Mouse (Mus musculus) heart, embryonic 11.5 days (tissue): ENCODE measurements around the gene Rrad. TPM values are rescaled to one million over a fixed set of nuclear protein-coding genes. Genes with fewer than 3 reads are reported as not detected.

Experiments used
- ATAC-seq: fragments of 200-750 bp; cut with Nextera tagmentation; replicated peaks from 2 replicates; pipeline ENCODE4 v1.8.0; 2017; ENCODE audit warnings: moderate library complexity; ENCODE audit not compliant: insufficient number of reproducible peaks, low FRiP score, low TSS enrichment
- H3K27ac ChIP-seq: fragments of 300-500 bp; sonication (generic); 2 replicates; pipeline ENCODE4 v1.5.1; 2014; ENCODE audit warnings: mild to moderate bottlenecking, low read depth, low read length
- H3K27me3 ChIP-seq: fragments of 300-500 bp; sonication (generic); 2 replicates; pipeline ENCODE4 v1.6.1; 2014; ENCODE audit warnings: mild to moderate bottlenecking, low read length, mixed read lengths; ENCODE audit not compliant: control insufficient read depth, insufficient read depth
- H3K36me3 ChIP-seq: fragments of 300-500 bp; sonication (generic); 2 replicates; pipeline ENCODE4 v1.6.1; 2014; ENCODE audit warnings: mild to moderate bottlenecking, low read length, moderate library complexity, mixed read lengths; ENCODE audit not compliant: control insufficient read depth, insufficient read depth
- H3K4me1 ChIP-seq: fragments of 300-500 bp; sonication (generic); 2 replicates; pipeline ENCODE4 v1.6.1; 2014; ENCODE audit warnings: low read length; ENCODE audit not compliant: control insufficient read depth, insufficient read depth
- H3K4me2 ChIP-seq: fragments of 300-500 bp; sonication (generic); 2 replicates; pipeline ENCODE4 v1.6.1; 2014; ENCODE audit warnings: mild to moderate bottlenecking, moderate library complexity
- H3K4me3 ChIP-seq: fragments of 300-500 bp; sonication (generic); 2 replicates; pipeline ENCODE4 v1.5.1; 2014; ENCODE audit warnings: low read depth, low read length
- H3K9ac ChIP-seq: fragments of 300-500 bp; sonication (generic); 2 replicates; pipeline ENCODE4 v1.6.1; 2014; ENCODE audit warnings: mild to moderate bottlenecking, low read depth, low read length, moderate library complexity
- H3K9me3 ChIP-seq: fragments of 300-500 bp; sonication (generic); replicated peaks from 2 replicates; pipeline ENCODE4 v1.6.1; 2016; ENCODE audit warnings: low read length; ENCODE audit not compliant: control insufficient read depth
- WGBS: fragments of 180-500 bp; shearing (Covaris S2); extraction: QIAGEN DNeasy Blood & Tissue Kit; methylation state at CpG from one replicate; pipeline ENCODE4 v1.1.7; 2014; ENCODE audit not compliant: insufficient replicate concordance; 5-methylcytosine and 5-hydroxymethylcytosine counted together
- polyA plus RNA-seq: library from polyadenylated mRNA; unstranded; fragments of >200 nt; fragmentation: Nextera tagmentation; extraction: Ambion mirVana; gene quantifications from 2 replicates; pipeline ENCODE4 v1.2.1, GENCODE M21; 2014

The Rrad gene
- polyA plus RNA-seq, 1 experiment from 2014 or later = 300 TPM

GRCm38 (mm10) chr8:104628402-104628801, 2.7 kb downstream of the Rrad start:
- Histone ChIP-seq H3K9ac (no peak overlapping the region), H3K27ac (peak overlapping the region; percentile 92; the same call in 1 of the 2 replicates), H3K4me2 (peak overlapping the region; percentile 76), H3K4me3 (peak overlapping the region; percentile 77), H3K9me3 (no peaks in the 10 kb centered on the region), H3K4me1 (peaks cover 37% of the 10 kb centered on the region), H3K36me3 (peaks cover 5% of the 10 kb centered on the region; the same call in 1 of the 2 replicates), H3K27me3 (no peaks in the 10 kb centered on the region)
- 90% methylated on average over 21 of the region's 21 CpGs for WGBS
- ATAC-seq = no peak

- H3K4me1 ChIP-seq = peaks cover 32% of the 10 kb centered on the region
- WGBS = 63% methylated on average over 4 of the region's 4 CpGs
- H3K27ac ChIP-seq = peak overlapping the region; percentile 37; the same call in 1 of the 2 replicates
- no peak for ATAC-seq
- peak overlapping the region; percentile 7; the same call in 1 of the 2 replicates for H3K9ac ChIP-seq
- H3K4me3 ChIP-seq = no peak overlapping the region
- no peaks in the 10 kb centered on the region for H3K9me3 ChIP-seq
- no peak overlapping the region for H3K4me2 ChIP-seq
- H3K27me3 ChIP-seq = no peaks in the 10 kb centered on the region
- peaks cover 5% of the 10 kb centered on the region; the same call in 1 of the 2 replicates for H3K36me3 ChIP-seq
Measured at GRCm38 (mm10) chr8:104627065-104627740, 3.9 kb downstream of the Rrad start.

GRCm38 (mm10) chr8:104624161-104624560, 7.0 kb downstream of the Rrad start, which contains the start of gene Cdh16:
Cdh16 (minus strand) TSS chr8:104624396.
- Histone ChIP-seq H3K9me3 (no peaks in the 10 kb centered on the region), H3K36me3 (peaks cover 5% of the 10 kb centered on the region; the same call in 1 of the 2 replicates), H3K9ac (no peak within 1 kb of the TSS), H3K27ac (0 out of 2 replicates have a peak within 1 kb of the TSS, but pooled peaks have one; percentile 54), H3K27me3 (no peaks in the 10 kb centered on the region), H3K4me2 (no peak within 1 kb of the TSS), H3K4me3 (no peak within 1 kb of the TSS), H3K4me1 (peaks cover 19% of the 10 kb centered on the region)
- WGBS = 85% methylated on average over 6 of the region's 6 CpGs
- no peak for ATAC-seq

GRCm38 (mm10) chr8:104620765-104621164, 10.4 kb downstream of the Rrad start:
- ATAC-seq = no peak
- no peaks in the 10 kb centered on the region for H3K27me3 ChIP-seq
- H3K9ac ChIP-seq = no peak overlapping the region
- H3K27ac ChIP-seq = no peak overlapping the region
- no peaks in the 10 kb centered on the region for H3K9me3 ChIP-seq
- peaks cover 7% of the 10 kb centered on the region for H3K4me1 ChIP-seq
- H3K36me3 ChIP-seq = no peaks in the 10 kb centered on the region
- no peak overlapping the region for H3K4me2 ChIP-seq
- WGBS = 62% methylated on average over 5 of the region's 5 CpGs
- no peak overlapping the region for H3K4me3 ChIP-seq

GRCm38 (mm10) chr8:104613119-104613518, 18.0 kb downstream of the Rrad start:
- WGBS = 29% methylated on average over 4 of the region's 4 CpGs
- H3K27me3 ChIP-seq = no peaks in the 10 kb centered on the region
- H3K4me2 ChIP-seq = peak overlapping the region; percentile 18; the same call in 1 of the 2 replicates
- no peaks in the 10 kb centered on the region for H3K36me3 ChIP-seq
- no peak overlapping the region for H3K4me3 ChIP-seq
- peak overlapping the region; percentile 95 for H3K27ac ChIP-seq
- ATAC-seq = no peak
- H3K9ac ChIP-seq = no peak overlapping the region; the same call in 1 of the 2 replicates
- H3K9me3 ChIP-seq = no peaks in the 10 kb centered on the region
- H3K4me1 ChIP-seq = peaks cover 35% of the 10 kb centered on the region

GRCm38 (mm10) chr8:104611613-104612012, 19.5 kb downstream of the Rrad start:
- H3K9ac ChIP-seq = no peak overlapping the region
- ATAC-seq = peak; percentile 52
- H3K4me3 ChIP-seq = no peak overlapping the region
- H3K36me3 ChIP-seq = no peaks in the 10 kb centered on the region
- WGBS = 32% methylated on average over 4 of the region's 4 CpGs
- H3K4me2 ChIP-seq = peak overlapping the region; percentile 31
- no peaks in the 10 kb centered on the region for H3K27me3 ChIP-seq
- H3K9me3 ChIP-seq = no peaks in the 10 kb centered on the region
- H3K27ac ChIP-seq = peak overlapping the region; percentile 95
- peaks cover 50% of the 10 kb centered on the region for H3K4me1 ChIP-seq

GRCm38 (mm10) chr8:104610185-104610766, 20.9 kb downstream of the Rrad start:
- Histone ChIP-seq H3K27ac (peak overlapping the region; percentile 95), H3K9me3 (no peaks in the 10 kb centered on the region), H3K27me3 (no peaks in the 10 kb centered on the region), H3K9ac (peak overlapping the region; percentile 50; the same call in 1 of the 2 replicates), H3K36me3 (no peaks in the 10 kb centered on the region), H3K4me3 (no peak overlapping the region), H3K4me1 (peaks cover 63% of the 10 kb centered on the region), H3K4me2 (peak overlapping the region; percentile 27)
- ATAC-seq = peak; percentile 64
- WGBS = 43% methylated on average over 12 of the region's 12 CpGs

GRCm38 (mm10) chr8:104609222-104609621, 21.9 kb downstream of the Rrad start:
- WGBS = 37% methylated on average over 8 of the region's 8 CpGs
- peak overlapping the region; percentile 95 for H3K27ac ChIP-seq

More at GRCm38 (mm10) chr8:104609222-104609621, 21.9 kb downstream of the Rrad start:
- no peaks in the 10 kb centered on the region for H3K36me3 ChIP-seq
- H3K4me2 ChIP-seq = peak overlapping the region; percentile 46
- peaks cover 68% of the 10 kb centered on the region for H3K4me1 ChIP-seq
- ATAC-seq = peak; percentile 35
- no peaks in the 10 kb centered on the region for H3K27me3 ChIP-seq
- H3K9me3 ChIP-seq = no peaks in the 10 kb centered on the region
- peak overlapping the region; percentile 26 for H3K4me3 ChIP-seq
- H3K9ac ChIP-seq = peak overlapping the region; percentile 56; the same call in 1 of the 2 replicates
